Comparison of ENCODE assay signal across 31 mouse cellular contexts in the genomic region with DNA sequence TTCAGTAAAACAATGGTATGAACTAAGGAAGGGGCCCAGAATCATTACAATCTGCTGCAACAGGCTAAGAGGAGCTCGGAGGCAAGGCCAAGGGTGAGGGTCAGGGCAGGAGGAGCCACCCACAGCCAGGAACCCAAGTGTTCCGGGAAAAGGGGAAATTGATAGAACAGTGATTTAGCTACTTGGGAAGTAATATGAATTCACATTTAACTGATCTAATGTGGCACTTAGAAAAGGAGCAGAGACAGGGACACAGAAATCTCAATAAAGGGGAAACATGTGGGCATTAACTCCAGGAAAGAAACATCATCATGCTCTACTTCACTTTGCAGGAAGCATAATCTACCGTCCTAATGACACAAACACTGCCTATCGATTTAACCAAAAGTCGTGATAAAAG.
"Had no signal": no experiment of that assay in that cellular context is flagged by ENCODE, and none has a peak within 500 bp of the region (broad histone marks: within the 10 kb centered on the region; RNA-seq: fewer than 3 reads in every experiment).

No protein-coding gene starts in this region.

- ATAC-seq: liver, embryonic 12.5 days; liver, postnatal 0 days; lung, postnatal 0 days; midbrain, embryonic 13.5 days; midbrain, embryonic 15.5 days; midbrain, embryonic 16.5 days had no signal

- H3K36me3 ChIP-seq: limb, embryonic 10.5 days; limb, embryonic 12.5 days; limb, embryonic 13.5 days; limb, embryonic 15.5 days; liver, embryonic 12.5 days; liver, embryonic 13.5 days; liver, embryonic 15.5 days; lung, embryonic 15.5 days; midbrain, embryonic 10.5 days; midbrain, embryonic 12.5 days; midbrain, embryonic 13.5 days; midbrain, embryonic 15.5 days; neural tube, embryonic 12.5 days had no signal

- H3K27me3 ChIP-seq: limb, embryonic 12.5 days; limb, embryonic 13.5 days; limb, embryonic 15.5 days; liver, embryonic 12.5 days; liver, embryonic 13.5 days; liver, embryonic 15.5 days; lung, embryonic 15.5 days; midbrain, embryonic 12.5 days; midbrain, embryonic 13.5 days; midbrain, embryonic 15.5 days; neural tube, embryonic 12.5 days had no signal

- DNase-seq: left cerebral cortex, postnatal 4 days; liver, embryonic 13.5 days; liver, postnatal 0 days; lung, adult 18-20 months; lung, adult 2 months; lung, embryonic 14.5 days; lung, postnatal 10 days; lung, postnatal 14 days; lung, postnatal 36 days; lung, postnatal 4 days; midbrain, embryonic 14.5 days had no signal

- H3K4me3 ChIP-seq: limb, embryonic 10.5 days; limb, embryonic 12.5 days; limb, embryonic 13.5 days; limb, embryonic 15.5 days; liver, embryonic 12.5 days; liver, embryonic 13.5 days; liver, embryonic 15.5 days; lung, embryonic 15.5 days; megakaryocyte, embryonic 14.5 days; midbrain, embryonic 10.5 days; midbrain, embryonic 12.5 days; midbrain, embryonic 13.5 days; midbrain, embryonic 15.5 days; myocyte; neural tube, embryonic 12.5 days had no signal

- H3K9me3 ChIP-seq: limb, embryonic 10.5 days; limb, embryonic 12.5 days; limb, embryonic 15.5 days; liver, embryonic 12.5 days; liver, embryonic 13.5 days; liver, embryonic 15.5 days; lung, embryonic 15.5 days; midbrain, embryonic 12.5 days; midbrain, embryonic 13.5 days; midbrain, embryonic 15.5 days had no signal

- H3K9ac ChIP-seq: limb, embryonic 12.5 days; limb, embryonic 13.5 days; limb, embryonic 15.5 days; liver, embryonic 12.5 days; liver, embryonic 13.5 days; liver, embryonic 14.5 days; liver, embryonic 15.5 days; liver, postnatal 0 days; lung, embryonic 14.5 days; lung, embryonic 15.5 days; midbrain, embryonic 12.5 days; midbrain, embryonic 13.5 days; midbrain, embryonic 15.5 days; neural tube, embryonic 12.5 days had no signal

- H3K4me1 ChIP-seq: limb, embryonic 12.5 days; limb, embryonic 13.5 days; liver, embryonic 12.5 days; liver, embryonic 13.5 days; liver, embryonic 15.5 days; lung, embryonic 15.5 days had no signal

- H3K27ac ChIP-seq: limb, embryonic 10.5 days; limb, embryonic 12.5 days; limb, embryonic 13.5 days; limb, embryonic 15.5 days; liver, embryonic 12.5 days; liver, embryonic 13.5 days; liver, embryonic 14.5 days; liver, embryonic 15.5 days; lung, embryonic 15.5 days; macrophage; midbrain, embryonic 10.5 days; midbrain, embryonic 12.5 days; midbrain, embryonic 13.5 days; midbrain, embryonic 15.5 days; neural tube, embryonic 12.5 days had no signal

- H3K4me2 ChIP-seq: limb, embryonic 12.5 days; limb, embryonic 13.5 days; limb, embryonic 15.5 days; liver, embryonic 11.5 days; liver, embryonic 12.5 days; liver, embryonic 13.5 days; liver, embryonic 15.5 days; lung, embryonic 14.5 days; lung, embryonic 15.5 days; midbrain, embryonic 11.5 days; midbrain, embryonic 12.5 days; midbrain, embryonic 13.5 days; midbrain, embryonic 15.5 days; neural tube, embryonic 12.5 days had no signal
